Mouse (Mus musculus): Measurements from ENCODE around the gene Neurl3. TPM values are rescaled to one million over a fixed set of nuclear protein-coding genes. Genes with fewer than 3 reads are reported as not detected.

Gene Neurl3
- polyA plus RNA-seq, 1 experiment, result 0.12 TPM

DNA sequence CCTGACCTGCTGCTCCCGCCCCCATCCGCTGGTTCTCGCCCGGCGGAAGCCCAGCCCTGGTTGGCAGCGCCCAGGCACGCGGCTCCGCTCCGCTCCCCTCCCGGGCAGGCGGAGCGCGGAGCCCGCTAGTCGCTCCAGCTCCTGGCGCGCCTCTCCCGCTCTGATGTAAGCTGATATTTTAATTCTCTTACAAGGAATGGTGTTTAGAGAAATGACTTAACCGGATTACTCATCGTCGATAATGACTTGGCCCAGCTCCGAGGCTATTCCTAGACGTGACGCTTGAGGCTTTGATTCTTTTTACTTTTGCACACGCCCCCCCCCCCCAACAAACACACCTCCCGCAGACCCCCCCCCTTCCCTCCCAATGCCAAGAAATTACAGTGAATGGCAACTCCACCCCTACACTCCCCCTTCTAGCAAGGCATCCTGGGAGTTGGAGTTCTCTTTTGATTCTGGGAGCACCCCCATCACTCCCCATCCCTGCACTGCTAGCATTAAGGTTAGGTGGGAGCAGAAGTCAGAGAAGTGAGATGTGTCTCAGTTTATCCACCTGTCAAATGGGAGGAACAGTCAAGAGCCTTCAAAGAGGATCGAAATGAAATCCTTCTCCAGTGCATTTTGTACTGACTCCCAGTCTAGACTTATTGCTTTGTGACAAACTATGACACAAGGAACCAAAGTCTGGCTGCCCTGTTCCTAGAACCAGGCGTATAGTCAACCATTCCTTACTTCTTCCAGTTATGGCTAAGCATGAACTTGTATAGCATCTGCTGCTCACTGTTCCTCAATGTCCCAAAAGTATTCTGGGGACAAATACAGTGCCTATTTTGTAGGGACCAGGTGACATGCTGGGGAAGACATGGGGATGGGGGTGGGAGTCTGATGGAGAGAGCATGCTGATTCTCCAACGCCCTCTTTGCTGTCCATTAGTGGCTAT lies 29.2 kb upstream of the Neurl3 start:
- TF ChIP-seq CTCF (IDR thresholded peaks at IDR 0.05; ENCODE audit: control insufficient read depth, insufficient read depth, insufficient replicate concordance, low read depth, low read length) (no peak), POLR2A (IDR thresholded peaks at IDR 0.05; ENCODE audit: control insufficient read depth, low read depth, low read length) (no peak)
- H3K4me3 ChIP-seq (ENCODE audit: control insufficient read depth, low read depth, low read length), result peak overlapping the region; percentile 36
- no peak overlapping the region for H3K27ac ChIP-seq (ENCODE audit: control insufficient read depth, insufficient read depth, low read depth, low read length)
- peaks cover 13% of the 10 kb centered on the region for H3K4me1 ChIP-seq (ENCODE audit: control insufficient read depth, insufficient read depth, low read length)
- H3K36me3 ChIP-seq (ENCODE audit: control insufficient read depth, insufficient read depth, low read length), result no peaks in the 10 kb centered on the region
- no peaks in the 10 kb centered on the region for H3K27me3 ChIP-seq (ENCODE audit: control insufficient read depth, insufficient read depth, low read length)

DNA sequence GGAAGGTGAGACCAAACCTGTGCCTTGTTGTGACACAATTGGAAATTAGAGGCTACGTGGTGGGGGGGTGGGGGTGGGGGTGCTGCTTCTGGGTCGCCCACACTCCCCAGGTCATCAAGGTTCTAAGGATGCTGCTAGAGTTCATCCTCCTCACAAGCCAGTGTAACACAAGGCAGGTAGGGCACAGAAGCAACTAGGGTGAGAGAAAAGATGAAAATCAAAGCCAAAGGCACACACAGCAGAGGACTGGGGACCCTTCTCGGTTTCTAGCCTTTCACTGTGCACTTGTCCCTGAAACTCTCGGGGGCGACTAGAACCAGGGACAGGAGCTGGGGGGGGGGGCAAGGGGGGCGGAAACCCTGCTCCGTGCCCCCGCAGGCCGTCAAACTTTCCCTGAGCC lies 28.5 kb upstream of the Neurl3 start:
- peaks cover 11% of the 10 kb centered on the region for H3K4me1 ChIP-seq (ENCODE audit: control insufficient read depth, insufficient read depth, low read length)
- no peaks in the 10 kb centered on the region for H3K36me3 ChIP-seq (ENCODE audit: control insufficient read depth, insufficient read depth, low read length)
- TF ChIP-seq POLR2A (IDR thresholded peaks at IDR 0.05; ENCODE audit: control insufficient read depth, low read depth, low read length) (no peak), CTCF (IDR thresholded peaks at IDR 0.05; ENCODE audit: control insufficient read depth, insufficient read depth, insufficient replicate concordance, low read depth, low read length) (no peak)
- peak overlapping the region; percentile 36 for H3K4me3 ChIP-seq (ENCODE audit: control insufficient read depth, low read depth, low read length)
- no peaks in the 10 kb centered on the region for H3K27me3 ChIP-seq (ENCODE audit: control insufficient read depth, insufficient read depth, low read length)
- no peak overlapping the region for H3K27ac ChIP-seq (ENCODE audit: control insufficient read depth, insufficient read depth, low read depth, low read length)

DNA sequence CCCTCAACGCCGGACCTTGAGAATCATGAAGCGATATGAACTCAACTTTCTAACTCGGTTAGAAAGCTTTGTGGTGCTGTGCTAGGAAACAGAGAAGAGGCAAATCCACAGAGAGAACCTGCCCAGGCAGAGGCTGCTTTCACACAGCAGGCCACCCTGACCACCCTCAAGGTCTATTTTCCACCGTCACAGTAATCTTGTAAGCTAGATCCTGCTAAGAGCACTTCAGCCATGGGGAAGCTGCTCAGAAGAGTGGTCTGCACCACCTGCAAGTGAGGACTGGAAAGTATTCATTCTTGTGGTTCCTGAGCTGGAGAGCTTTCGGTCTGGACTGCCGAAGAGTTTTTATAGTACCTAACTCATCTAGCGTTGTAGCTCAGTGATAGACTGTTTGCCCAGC lies 27.8 kb upstream of the Neurl3 start:
- no peak for TF ChIP-seq CTCF (IDR thresholded peaks at IDR 0.05; ENCODE audit: control insufficient read depth, insufficient read depth, insufficient replicate concordance, low read depth, low read length)
- TF ChIP-seq POLR2A (IDR thresholded peaks at IDR 0.05; ENCODE audit: control insufficient read depth, low read depth, low read length), result no peak
- Histone ChIP-seq H3K4me3 (ENCODE audit: control insufficient read depth, low read depth, low read length) (no peak overlapping the region), H3K36me3 (ENCODE audit: control insufficient read depth, insufficient read depth, low read length) (no peaks in the 10 kb centered on the region), H3K27me3 (ENCODE audit: control insufficient read depth, insufficient read depth, low read length) (no peaks in the 10 kb centered on the region), H3K4me1 (ENCODE audit: control insufficient read depth, insufficient read depth, low read length) (peaks cover 8% of the 10 kb centered on the region), H3K27ac (ENCODE audit: control insufficient read depth, insufficient read depth, low read depth, low read length) (no peak overlapping the region)

DNA sequence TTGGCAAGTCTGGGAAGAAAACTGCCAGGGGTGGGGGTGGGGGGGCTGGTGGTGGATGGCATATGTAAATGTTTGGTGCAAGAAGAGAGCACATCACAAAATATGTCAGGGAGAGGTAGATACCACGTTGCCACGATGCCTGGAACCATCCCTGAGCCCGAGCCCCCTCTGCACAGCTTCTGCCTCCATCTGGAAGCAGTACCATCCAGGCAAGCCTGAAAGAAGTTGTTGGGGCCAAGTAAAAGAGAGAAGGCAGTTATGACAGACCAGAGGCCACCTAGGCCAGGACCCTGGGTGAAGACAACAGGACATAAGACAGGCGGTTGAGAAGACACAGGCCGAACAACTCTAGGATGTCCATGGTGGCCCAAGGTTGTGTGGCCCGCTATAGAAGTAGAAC lies 26.0 kb upstream of the Neurl3 start:
- TF ChIP-seq POLR2A (IDR thresholded peaks at IDR 0.05; ENCODE audit: control insufficient read depth, low read depth, low read length) (no peak), CTCF (IDR thresholded peaks at IDR 0.05; ENCODE audit: control insufficient read depth, insufficient read depth, insufficient replicate concordance, low read depth, low read length) (no peak)
- peaks cover 8% of the 10 kb centered on the region for H3K4me1 ChIP-seq (ENCODE audit: control insufficient read depth, insufficient read depth, low read length)
- H3K27ac ChIP-seq (ENCODE audit: control insufficient read depth, insufficient read depth, low read depth, low read length), result no peak overlapping the region
- H3K36me3 ChIP-seq (ENCODE audit: control insufficient read depth, insufficient read depth, low read length), result no peaks in the 10 kb centered on the region
- H3K27me3 ChIP-seq (ENCODE audit: control insufficient read depth, insufficient read depth, low read length), result no peaks in the 10 kb centered on the region
- H3K4me3 ChIP-seq (ENCODE audit: control insufficient read depth, low read depth, low read length), result no peak overlapping the region

DNA sequence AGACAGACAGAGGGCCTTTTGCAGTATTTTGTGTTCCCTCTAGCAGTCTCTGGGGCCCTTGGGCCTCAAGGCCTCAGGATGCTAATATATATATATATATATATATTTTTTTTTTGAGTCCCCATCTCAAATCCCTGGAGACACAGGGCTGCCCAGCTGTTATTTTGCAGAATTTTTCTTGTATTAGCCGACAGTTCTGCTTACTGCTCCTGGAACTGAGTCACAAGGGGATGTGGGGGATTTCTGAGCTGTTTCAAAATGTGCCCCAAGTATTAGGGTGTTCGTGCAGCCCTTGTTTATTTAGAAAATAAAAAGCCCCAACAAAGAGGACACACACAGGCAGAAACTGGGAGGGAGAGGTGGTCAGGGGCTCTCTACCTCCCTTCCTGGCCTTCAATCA lies 25.2 kb upstream of the Neurl3 start:
- Histone ChIP-seq H3K36me3 (ENCODE audit: control insufficient read depth, insufficient read depth, low read length) (no peaks in the 10 kb centered on the region), H3K4me3 (ENCODE audit: control insufficient read depth, low read depth, low read length) (no peak overlapping the region), H3K27me3 (ENCODE audit: control insufficient read depth, insufficient read depth, low read length) (no peaks in the 10 kb centered on the region), H3K27ac (ENCODE audit: control insufficient read depth, insufficient read depth, low read depth, low read length) (no peak overlapping the region), H3K4me1 (ENCODE audit: control insufficient read depth, insufficient read depth, low read length) (peaks cover 8% of the 10 kb centered on the region)
- TF ChIP-seq CTCF (IDR thresholded peaks at IDR 0.05; ENCODE audit: control insufficient read depth, insufficient read depth, insufficient replicate concordance, low read depth, low read length) (no peak), POLR2A (IDR thresholded peaks at IDR 0.05; ENCODE audit: control insufficient read depth, low read depth, low read length) (no peak)

DNA sequence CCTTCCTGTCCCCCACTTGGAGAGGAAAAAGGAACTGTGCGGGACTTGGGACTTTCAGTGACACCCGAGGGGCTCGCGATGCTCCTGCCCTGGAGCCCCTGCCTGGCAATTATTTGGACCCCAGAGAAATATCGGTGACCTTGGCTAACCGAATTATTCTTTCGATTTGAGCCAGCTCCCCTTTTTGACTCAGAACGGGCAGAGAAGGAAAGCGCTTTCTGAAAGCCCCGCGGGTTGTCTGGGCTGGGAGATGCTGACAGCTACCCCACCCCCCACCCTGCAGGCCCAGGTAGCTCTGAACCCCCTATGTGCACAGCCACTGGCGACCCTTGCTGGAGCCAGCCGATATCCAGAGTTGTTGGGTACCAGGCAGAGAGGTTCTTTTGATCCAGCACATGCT lies 24.6 kb upstream of the Neurl3 start:
- Histone ChIP-seq H3K36me3 (ENCODE audit: control insufficient read depth, insufficient read depth, low read length) (no peaks in the 10 kb centered on the region), H3K27me3 (ENCODE audit: control insufficient read depth, insufficient read depth, low read length) (no peaks in the 10 kb centered on the region), H3K4me1 (ENCODE audit: control insufficient read depth, insufficient read depth, low read length) (peaks cover 8% of the 10 kb centered on the region), H3K4me3 (ENCODE audit: control insufficient read depth, low read depth, low read length) (no peak overlapping the region), H3K27ac (ENCODE audit: control insufficient read depth, insufficient read depth, low read depth, low read length) (no peak overlapping the region)
- TF ChIP-seq CTCF (IDR thresholded peaks at IDR 0.05; ENCODE audit: control insufficient read depth, insufficient read depth, insufficient replicate concordance, low read depth, low read length), result no peak
- no peak for TF ChIP-seq POLR2A (IDR thresholded peaks at IDR 0.05; ENCODE audit: control insufficient read depth, low read depth, low read length)

DNA sequence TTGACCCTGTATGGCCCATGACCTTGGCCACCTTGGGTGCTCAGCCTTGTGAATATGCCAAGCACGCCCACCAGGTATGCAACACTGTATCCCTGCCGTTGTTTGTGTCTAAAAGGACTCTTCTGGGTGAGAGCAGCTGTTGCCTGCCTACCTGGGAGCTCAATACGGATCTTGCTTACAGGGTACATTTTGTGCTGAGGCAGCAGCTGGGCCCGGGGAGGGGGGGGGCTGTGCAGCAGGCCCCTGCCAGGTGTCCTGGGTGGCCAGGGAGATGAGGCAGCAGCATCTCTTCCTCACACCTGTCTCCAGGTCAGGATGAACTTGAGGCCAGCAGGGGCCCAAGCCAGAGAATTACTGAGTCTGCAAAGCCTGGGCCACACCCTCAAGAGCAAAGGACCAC lies 23.6 kb upstream of the Neurl3 start:
- no peak overlapping the region for H3K4me3 ChIP-seq (ENCODE audit: control insufficient read depth, low read depth, low read length)
- TF ChIP-seq CTCF (IDR thresholded peaks at IDR 0.05; ENCODE audit: control insufficient read depth, insufficient read depth, insufficient replicate concordance, low read depth, low read length) (no peak), POLR2A (IDR thresholded peaks at IDR 0.05; ENCODE audit: control insufficient read depth, low read depth, low read length) (no peak)
- H3K4me1 ChIP-seq (ENCODE audit: control insufficient read depth, insufficient read depth, low read length), result peaks cover 5% of the 10 kb centered on the region; the same call in 1 of the 2 replicates
- H3K27ac ChIP-seq (ENCODE audit: control insufficient read depth, insufficient read depth, low read depth, low read length), result no peak overlapping the region
- H3K36me3 ChIP-seq (ENCODE audit: control insufficient read depth, insufficient read depth, low read length), result no peaks in the 10 kb centered on the region
- H3K27me3 ChIP-seq (ENCODE audit: control insufficient read depth, insufficient read depth, low read length), result no peaks in the 10 kb centered on the region

Measured in testis, adult 2 months (tissue).